Mouse (Mus musculus): ENCODE data around the gene Asic4.

- TF ChIP-seq CTCF (IDR thresholded peaks at IDR 0.05; ENCODE audit: control insufficient read depth, insufficient read depth, insufficient read length) (no peak), MYOG (IDR thresholded peaks at IDR 0.05; ENCODE audit: control insufficient read depth, extremely low read depth, insufficient read length) (no peak)
Observed at GRCm38 (mm10) chr1:75458789-75459684, 8.8 kb downstream of the Asic4 start.

Data from C2C12 (cell line).